In genomic region chr10:62261115-62261886, GRCm38 (mm10) we compare ENCODE assay signal across 8 mouse cellular contexts. TPM values are rescaled to one million over a fixed set of nuclear protein-coding genes. Genes with fewer than 3 reads are reported as not detected.
A peak's percentile ranks its signal among the peaks of the same experiment; 100 is the strongest.
DNase-seq lines count a peak whose midpoint lies in the region; ATAC-seq and TF ChIP-seq lines count a peak whose summit lies in the region.

No protein-coding gene starts in this region.

- H3K4me1 ChIP-seq in heart, embryonic 13.5 days = peaks cover 17% of the 10 kb centered on the region
- H3K4me1 ChIP-seq in kidney, postnatal 0 days (replicated peaks; ENCODE audit: insufficient read depth, low read length) = no peaks in the 10 kb centered on the region
- peaks cover 11% of the 10 kb centered on the region for H3K4me1 ChIP-seq in liver, embryonic 15.5 days (replicated peaks)
- no peaks in the 10 kb centered on the region for H3K4me1 ChIP-seq in neural tube, embryonic 12.5 days

- H3K9ac ChIP-seq in heart, embryonic 13.5 days = no peak overlapping the region
- H3K9ac ChIP-seq in kidney, postnatal 0 days (ENCODE audit: low read depth, low read length) = no peak overlapping the region
- no peak overlapping the region for H3K9ac ChIP-seq in liver, embryonic 15.5 days
- H3K9ac ChIP-seq in neural tube, embryonic 12.5 days = no peak overlapping the region

- ATAC-seq in heart, embryonic 13.5 days (ENCODE audit: extremely low read depth, insufficient number of reproducible peaks, low FRiP score, low TSS enrichment) = peak; percentile 49; the same call in 1 of the 2 replicates
- ATAC-seq in kidney, postnatal 0 days (replicated peaks; ENCODE audit: low FRiP score, low read depth) = peak; percentile 88
- ATAC-seq in liver, embryonic 15.5 days (ENCODE audit: insufficient read depth) = peak; percentile 77
- peak; percentile 84 for ATAC-seq in neural tube, embryonic 12.5 days (ENCODE audit: low FRiP score, low read depth)

- H3K36me3 ChIP-seq in heart, embryonic 13.5 days = no peaks in the 10 kb centered on the region
- no peaks in the 10 kb centered on the region for H3K36me3 ChIP-seq in kidney, postnatal 0 days (ENCODE audit: insufficient read depth, low read length)
- no peaks in the 10 kb centered on the region for H3K36me3 ChIP-seq in liver, embryonic 15.5 days (replicated peaks)
- no peaks in the 10 kb centered on the region for H3K36me3 ChIP-seq in neural tube, embryonic 12.5 days

- peak; percentile 89 for DNase-seq in CD4-positive, CD25-positive, alpha-beta regulatory T cell, adult 2 months (ENCODE audit: low read depth, low spot score)
- peak; percentile 52 for DNase-seq in adrenal gland, adult 8-10 months
- DNase-seq in embryo, embryonic 9.5 days (ENCODE audit: extremely low spot score) = peak; percentile 92
- peak; percentile 93 for DNase-seq in kidney, postnatal 0 days (ENCODE audit: low spot score)
- peak; percentile 69 for DNase-seq in testis, postnatal 14 days (ENCODE audit: low spot score)

- H3K4me3 ChIP-seq in heart, embryonic 13.5 days = no peak overlapping the region
- no peak overlapping the region for H3K4me3 ChIP-seq in kidney, postnatal 0 days (replicated peaks; ENCODE audit: low read depth, low read length)
- H3K4me3 ChIP-seq in liver, embryonic 15.5 days (replicated peaks) = no peak overlapping the region
- H3K4me3 ChIP-seq in neural tube, embryonic 12.5 days = no peak overlapping the region

- 13% methylated on average over 18 of the region's 18 CpGs for WGBS in heart, embryonic 13.5 days
- WGBS in kidney, postnatal 0 days = 16% methylated on average over 18 of the region's 18 CpGs
- 12% methylated on average over 18 of the region's 18 CpGs for WGBS in liver, embryonic 15.5 days (ENCODE audit: insufficient replicate concordance)
- 20% methylated on average over 18 of the region's 18 CpGs for WGBS in neural tube, embryonic 12.5 days

- H3K27me3 ChIP-seq in heart, embryonic 13.5 days (replicated peaks) = no peaks in the 10 kb centered on the region
- H3K27me3 ChIP-seq in kidney, postnatal 0 days (ENCODE audit: insufficient read depth, low read length) = no peaks in the 10 kb centered on the region
- peaks cover 3% of the 10 kb centered on the region; the same call in 1 of the 2 replicates for H3K27me3 ChIP-seq in liver, embryonic 15.5 days
- no peaks in the 10 kb centered on the region for H3K27me3 ChIP-seq in neural tube, embryonic 12.5 days (replicated peaks)

- H3K4me2 ChIP-seq in heart, embryonic 13.5 days = peak overlapping the region; percentile 4; the same call in 1 of the 2 replicates
- H3K4me2 ChIP-seq in kidney, postnatal 0 days (ENCODE audit: low read length) = no peak overlapping the region
- peak overlapping the region; percentile 21; the same call in 1 of the 2 replicates for H3K4me2 ChIP-seq in liver, embryonic 15.5 days
- H3K4me2 ChIP-seq in neural tube, embryonic 12.5 days (replicated peaks) = no peak overlapping the region

- H3K27ac ChIP-seq in heart, embryonic 13.5 days (replicated peaks) = no peak overlapping the region
- no peak overlapping the region for H3K27ac ChIP-seq in kidney, postnatal 0 days
- no peak overlapping the region for H3K27ac ChIP-seq in liver, embryonic 15.5 days (replicated peaks)
- H3K27ac ChIP-seq in neural tube, embryonic 12.5 days = no peak overlapping the region

- H3K9me3 ChIP-seq in heart, embryonic 13.5 days = no peaks in the 10 kb centered on the region
- H3K9me3 ChIP-seq in kidney, postnatal 0 days (replicated peaks; ENCODE audit: low read length) = no peaks in the 10 kb centered on the region
- H3K9me3 ChIP-seq in liver, embryonic 15.5 days (replicated peaks) = no peaks in the 10 kb centered on the region
- no peaks in the 10 kb centered on the region for H3K9me3 ChIP-seq in neural tube, embryonic 12.5 days

- peak; percentile 88 for TF ChIP-seq CTCF in kidney, postnatal 0 days (IDR thresholded peaks at IDR 0.05; ENCODE audit: low read depth)

RNA-seq across cellular contexts. Expression of gene Tacr2, which starts 9.1 kb away (rescaled TPM):
- 10 to 100 TPM; 27.8 to 76.4 (median 46.5) TPM for total RNA-seq in adrenal gland, adult 8-10 months (2022)
- polyA plus RNA-seq in heart, embryonic 13.5 days (2015; fragmentation: Nextera tagmentation; extraction: Ambion mirVana) = 0.08 TPM in 1 of 2 replicates, not detected in the other
- not detected in 2 replicates for polyA plus RNA-seq in kidney, postnatal 0 days (2015; fragmentation: Nextera tagmentation; extraction: Ambion mirVana)
- not detected in 2 replicates for polyA plus RNA-seq in liver, embryonic 15.5 days (2015; fragmentation: Nextera tagmentation; extraction: Ambion mirVana)
- polyA plus RNA-seq in neural tube, embryonic 12.5 days (2016; fragmentation: Nextera tagmentation; extraction: Ambion mirVana) = not detected in 2 replicates

RNA-seq across cellular contexts. Expression of gene Tspan15, which starts 30.2 kb away (rescaled TPM):
- total RNA-seq in adrenal gland, adult 8-10 months (2022) = 10 to 100 TPM; 17.5 to 29.9 (median 21.7) TPM
- polyA plus RNA-seq in heart, embryonic 13.5 days (2015; fragmentation: Nextera tagmentation; extraction: Ambion mirVana) = 5.7 and 7.0 TPM in 2 replicates
- 47.0 and 49.8 TPM in 2 replicates for polyA plus RNA-seq in kidney, postnatal 0 days (2015; fragmentation: Nextera tagmentation; extraction: Ambion mirVana)
- 12.7 and 14.9 TPM in 2 replicates for polyA plus RNA-seq in liver, embryonic 15.5 days (2015; fragmentation: Nextera tagmentation; extraction: Ambion mirVana)
- polyA plus RNA-seq in neural tube, embryonic 12.5 days (2016; fragmentation: Nextera tagmentation; extraction: Ambion mirVana) = 14.4 and 15.5 TPM in 2 replicates

Comparison
In these comparisons a context has a peak if more than half of its experiments do, and no peak if none do; other contexts are left out.
1. H3K4me2 ChIP-seq: peak in heart, embryonic 13.5 days (single experiment) and liver, embryonic 15.5 days (single experiment); none in kidney, postnatal 0 days (single experiment) and neural tube, embryonic 12.5 days (single experiment).
2. Peak in every context shown above with its lines, with median percentiles within 50 percentile points of each other: DNase-seq and ATAC-seq.